Mouse (Mus musculus): ENCODE results near the gene Rcn3. TPM values are rescaled to one million over a fixed set of nuclear protein-coding genes. Genes with fewer than 3 reads are reported as not detected.

Rcn3 gene
- total and polyA plus RNA-seq, 3 experiments = 16.0 to 43.0 TPM; not detected in 1

DNA sequence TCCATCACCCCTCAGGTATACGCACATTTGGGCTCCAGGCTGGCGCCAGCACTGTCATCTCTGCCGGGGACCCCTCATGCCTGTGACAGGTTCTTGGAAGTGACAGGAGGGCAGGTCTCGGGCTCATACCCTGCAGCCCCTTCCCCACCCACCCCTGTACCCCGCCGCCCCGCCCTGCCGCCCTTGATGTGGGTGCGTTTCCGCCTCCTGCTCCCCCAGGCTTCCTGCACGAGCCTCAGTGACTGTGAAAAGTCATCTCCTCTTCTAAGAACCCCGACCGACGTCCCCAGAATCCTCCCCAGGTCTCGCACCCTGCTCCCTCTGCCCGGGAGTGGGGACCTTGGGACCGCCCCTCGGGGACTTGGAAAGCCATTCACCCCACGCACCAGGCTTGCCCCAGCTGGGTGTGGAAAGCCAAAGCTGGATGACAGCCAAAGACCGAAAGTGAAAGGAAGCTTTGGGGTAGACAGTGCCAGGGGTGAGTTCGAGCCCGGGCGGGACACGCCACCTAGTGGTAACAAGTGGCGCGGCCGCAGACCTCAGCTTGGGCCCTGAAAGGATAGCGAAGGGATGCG lies 44.1 kb upstream of the Rcn3 start, which contains the start of the genes Gm45713 and Flt3l:
TSS of gene Gm45713 (minus strand) at position 239 of the 575 bp plus-strand sequence.
TSS of gene Flt3l (minus strand) at position 440 of the 575 bp plus-strand sequence.
- peak; percentile 94 for DNase-seq (ENCODE audit: low read depth, low spot score)
- H3K9ac ChIP-seq (ENCODE audit: control insufficient read depth, low read depth, low read length, poor library complexity, severe bottlenecking) = peak within 1 kb of the TSS; percentile 75
- no peaks in the 10 kb centered on the region for H3K9me3 ChIP-seq (replicated peaks; ENCODE audit: insufficient read depth, low read length)
- H3K4me1 ChIP-seq (ENCODE audit: control insufficient read depth in 1 of 2, insufficient read depth in 2 of 2, low read length in 2 of 2) = peaks cover 11 to 27% of the 10 kb centered on the region in 2 experiments
- H3K79me2 ChIP-seq (ENCODE audit: control insufficient read depth, insufficient read depth, low read length, poor library complexity) = no peaks in the 10 kb centered on the region; the same call in 1 of the 2 replicates
- H3K4me3 ChIP-seq (ENCODE audit: control insufficient read depth in 1 of 2, insufficient read depth in 1 of 2, low read depth in 2 of 2, low read length in 2 of 2) = peak within 1 kb of the TSS; percentile 61 to 74
- H3K27ac ChIP-seq (ENCODE audit: control insufficient read depth, low read depth, low read length) = peak within 1 kb of the TSS; percentile 92
- no peaks in the 10 kb centered on the region for H3K27me3 ChIP-seq (ENCODE audit: control insufficient read depth in 1 of 2, insufficient read depth in 2 of 2, low read length in 2 of 2)
- H3K36me3 ChIP-seq (ENCODE audit: control insufficient read depth in 1 of 2, insufficient read depth in 2 of 2, low read length in 2 of 2) = peaks cover 0 to 16% of the 10 kb centered on the region in 2 experiments; a peak in 2 of 4 replicates
- TF ChIP-seq UBTF (IDR thresholded peaks at IDR 0.05; ENCODE audit: borderline replicate concordance, insufficient read depth, low read depth, low read length) (no peak), ELF1 (IDR thresholded peaks at IDR 0.05; ENCODE audit: low read depth, low read length) (0 out of 2 replicates have a peak, but pooled peaks have one; percentile 17), MAZ (IDR thresholded peaks at IDR 0.05; ENCODE audit: low read depth, low read length) (peak; percentile 32; the same call in 1 of the 2 replicates), NRF1 (IDR thresholded peaks at IDR 0.05; ENCODE audit: insufficient read depth, low read depth, low read length, poor library complexity, severe bottlenecking) (0 out of 2 replicates have a peak, but pooled peaks have one; percentile 26), ETS1 (IDR thresholded peaks at IDR 0.05; ENCODE audit: low read depth, low read length) (peak; percentile 95), HCFC1 (IDR thresholded peaks at IDR 0.05; ENCODE audit: low read depth, low read length) (peak; percentile 63; the same call in 1 of the 2 replicates), ZKSCAN1 (IDR thresholded peaks at IDR 0.05; ENCODE audit: low read depth, low read length) (no peak), MAX (IDR thresholded peaks at IDR 0.05; ENCODE audit: low read length) (peak; percentile 46; the same call in 1 of the 2 replicates), MYB (IDR thresholded peaks at IDR 0.05; ENCODE audit: low read depth, low read length) (no peak), MEF2A (IDR thresholded peaks at IDR 0.05; ENCODE audit: extremely low read depth, insufficient replicate concordance, low read depth, low read length, poor library complexity, severe bottlenecking) (no peak), USF2 (IDR thresholded peaks at IDR 0.05; ENCODE audit: borderline replicate concordance in 1 of 2, insufficient read depth in 1 of 2, low read depth in 1 of 2, low read length in 2 of 2) (no peak), EP300 (IDR thresholded peaks at IDR 0.05; ENCODE audit: low read depth in 1 of 2, low read length in 2 of 2) (peak in 1 of 2 experiments; percentile 58; a peak in 1 of 4 replicates), E2F4 (IDR thresholded peaks at IDR 0.05; ENCODE audit: borderline replicate concordance, low read depth, low read length) (no peak), BHLHE40 (IDR thresholded peaks at IDR 0.05; ENCODE audit: borderline replicate concordance, low read depth, low read length) (peak; percentile 57; the same call in 1 of the 2 replicates), GABPA (IDR thresholded peaks at IDR 0.05; ENCODE audit: low read depth, low read length) (no peak), GATA1 (IDR thresholded peaks at IDR 0.05; ENCODE audit: low read depth, low read length) (no peak), MAFK (IDR thresholded peaks at IDR 0.05; ENCODE audit: borderline replicate concordance, low read depth, low read length) (no peak), CTCF (IDR thresholded peaks at IDR 0.05 in 2 of 3, conservative IDR thresholded peaks at IDR 0.05 in 1 of 3; ENCODE audit: control insufficient read depth in 1 of 3, insufficient read depth in 1 of 3, low read depth in 2 of 3, low read length in 3 of 3, poor library complexity in 1 of 3, severe bottlenecking in 1 of 3) (peak; percentile 91 to 96 (median 92)), ZC3H11A (IDR thresholded peaks at IDR 0.05; ENCODE audit: low read depth, low read length) (no peak), NELFE (IDR thresholded peaks at IDR 0.05; ENCODE audit: low read depth, low read length) (peak; percentile 56), RAD21 (IDR thresholded peaks at IDR 0.05; ENCODE audit: low read depth, low read length) (peak; percentile 49), RCOR1 (IDR thresholded peaks at IDR 0.05; ENCODE audit: low read depth, low read length) (0 out of 2 replicates have a peak, but pooled peaks have one; percentile 11), ZMIZ1 (IDR thresholded peaks at IDR 0.05; ENCODE audit: low read depth, low read length) (peak; percentile 65; the same call in 1 of the 2 replicates), SMC3 (IDR thresholded peaks at IDR 0.05; ENCODE audit: low read depth, low read length) (peak; percentile 57), USF1 (IDR thresholded peaks at IDR 0.05; ENCODE audit: low read depth, low read length) (no peak), POLR2AphosphoS5 (IDR thresholded peaks at IDR 0.05; ENCODE audit: borderline replicate concordance, low read depth, low read length) (no peak), MYC (IDR thresholded peaks at IDR 0.05; ENCODE audit: low read depth, low read length) (peak; percentile 68), CHD1 (IDR thresholded peaks at IDR 0.05; ENCODE audit: low read depth, low read length) (no peak; the same call in 1 of the 2 replicates), TCF12 (IDR thresholded peaks at IDR 0.05; ENCODE audit: low read depth, low read length) (peak; percentile 59), POLR2A (IDR thresholded peaks at IDR 0.05; ENCODE audit: control insufficient read depth in 1 of 2, insufficient read depth in 1 of 2, low read depth in 1 of 2, low read length in 2 of 2, poor library complexity in 1 of 2) (peak; percentile 54 to 60; a peak in 2 of 4 replicates), TAL1 (IDR thresholded peaks at IDR 0.05; ENCODE audit: low read length) (no peak), MXI1 (IDR thresholded peaks at IDR 0.05; ENCODE audit: low read depth, low read length) (peak; percentile 75), JUND (IDR thresholded peaks at IDR 0.05; ENCODE audit: low read depth, low read length) (no peak), TBP (IDR thresholded peaks at IDR 0.05; ENCODE audit: low read depth, low read length) (0 out of 2 replicates have a peak, but pooled peaks have one; percentile 59), KAT2A (conservative IDR thresholded peaks at IDR 0.05; ENCODE audit: low read depth, low read length) (no peak; the same call in 1 of the 2 replicates)

Data from MEL (cell line).